Mouse (Mus musculus): ENCODE measurements around the gene Ngb. TPM values are rescaled to one million over a fixed set of nuclear protein-coding genes. Genes with fewer than 3 reads are reported as not detected.

Gene Ngb
- polyA plus RNA-seq (2014; fragmentation: Nextera tagmentation; extraction: Ambion mirVana): 0.49 and 0.84 TPM in 2 replicates

DNA sequence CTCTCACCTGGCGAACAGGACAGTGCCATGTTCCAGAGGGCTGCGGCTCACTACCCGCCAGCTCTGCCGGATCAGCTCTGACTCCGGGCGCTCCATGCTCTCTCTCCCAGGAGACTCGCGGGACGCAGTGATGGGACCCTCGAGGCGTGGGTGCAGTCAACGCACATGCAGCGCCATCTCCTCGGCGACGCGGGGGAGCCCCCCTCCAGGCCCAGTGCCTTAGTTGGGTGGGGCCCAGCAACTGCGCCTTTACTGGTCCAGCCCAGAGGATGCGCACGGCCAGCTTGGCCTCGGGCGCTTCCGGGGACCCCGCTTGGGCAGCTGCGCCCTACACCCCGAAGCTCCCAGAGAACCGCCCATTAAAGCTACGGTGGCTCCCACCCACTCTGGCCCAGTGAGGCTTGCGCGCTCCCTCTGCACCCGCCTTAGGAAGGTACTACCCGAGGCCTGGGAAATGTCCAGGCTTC is at the start of gene Ngb:
Gene Ngb, minus strand, starts transcription at position 375 of the 467 bp plus-strand sequence.
- ATAC-seq (replicated peaks; ENCODE audit: low FRiP score): no peak
- Histone ChIP-seq H3K4me1 (replicated peaks; ENCODE audit: control insufficient read depth, insufficient read depth, low read length) (peaks cover 8% of the 10 kb centered on the region; the same call in 1 of the 2 replicates), H3K9me3 (ENCODE audit: control insufficient read depth, low read length) (no peaks in the 10 kb centered on the region), H3K27ac (ENCODE audit: low read depth, low read length) (no peak within 1 kb of the TSS), H3K4me2 (ENCODE audit: low read depth, low read length, severe bottlenecking) (peak within 1 kb of the TSS; percentile 43), H3K27me3 (ENCODE audit: control insufficient read depth, insufficient read depth, low read length) (peaks cover 17% of the 10 kb centered on the region), H3K9ac (ENCODE audit: low read length) (no peak within 1 kb of the TSS), H3K36me3 (ENCODE audit: control insufficient read depth, insufficient read depth, low read length) (no peaks in the 10 kb centered on the region), H3K4me3 (ENCODE audit: low read depth, low read length) (peak within 1 kb of the TSS; percentile 14; the same call in 1 of the 2 replicates)
- DNase-seq (ENCODE audit: low spot score): no peak
- 3% methylated on average over 31 of the region's 32 CpGs for WGBS

GRCm38 (mm10) chr12:87149471-87149870 is 47.1 kb upstream of the Ngb start:
- Histone ChIP-seq H3K4me3 (ENCODE audit: low read depth, low read length) (no peak overlapping the region), H3K9ac (ENCODE audit: low read length) (no peak overlapping the region), H3K27me3 (ENCODE audit: control insufficient read depth, insufficient read depth, low read length) (no peaks in the 10 kb centered on the region), H3K9me3 (ENCODE audit: control insufficient read depth, low read length) (peaks cover 2% of the 10 kb centered on the region; the same call in 1 of the 2 replicates), H3K4me2 (ENCODE audit: low read depth, low read length, severe bottlenecking) (no peak overlapping the region), H3K4me1 (replicated peaks; ENCODE audit: control insufficient read depth, insufficient read depth, low read length) (peaks cover 3% of the 10 kb centered on the region; the same call in 1 of the 2 replicates), H3K36me3 (ENCODE audit: control insufficient read depth, insufficient read depth, low read length) (no peaks in the 10 kb centered on the region; the same call in 1 of the 2 replicates), H3K27ac (ENCODE audit: low read depth, low read length) (no peak overlapping the region)
- WGBS: 94% methylated on average over 5 of the region's 5 CpGs
- ATAC-seq (replicated peaks; ENCODE audit: low FRiP score) (no peak), DNase-seq (ENCODE audit: low spot score) (no peak)

DNA sequence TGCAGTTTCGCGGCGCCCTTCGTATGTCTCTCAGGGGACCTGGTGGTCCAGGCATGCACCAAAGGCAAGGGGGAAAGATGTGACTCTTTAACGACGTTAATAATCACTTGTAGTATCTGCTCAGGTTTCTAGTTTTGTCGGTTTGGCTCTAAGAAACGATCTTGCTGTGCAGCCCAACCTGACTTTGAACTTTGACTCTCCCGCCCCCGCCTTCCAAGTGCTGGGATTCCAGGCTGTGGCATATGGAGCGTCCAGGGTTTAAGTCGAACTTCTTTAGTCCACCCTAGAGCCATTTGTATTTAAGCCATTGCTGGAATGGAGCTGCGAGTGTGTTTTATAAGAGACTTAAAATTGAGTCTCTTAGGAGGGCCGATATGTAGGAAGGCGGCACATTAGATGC is 45.8 kb upstream of the Ngb start:
- WGBS: 20% methylated on average over 15 of the region's 15 CpGs
- Histone ChIP-seq H3K27me3 (ENCODE audit: control insufficient read depth, insufficient read depth, low read length) (no peaks in the 10 kb centered on the region), H3K4me3 (ENCODE audit: low read depth, low read length) (peak overlapping the region; percentile 86)

GRCm38 (mm10) chr12:87147395-87148089 is 45.2 kb upstream of the Ngb start, which contains the start of gene Pomt2:
TSS of gene Pomt2 (minus strand) at chr12:87147968.
- Histone ChIP-seq H3K27me3 (ENCODE audit: control insufficient read depth, insufficient read depth, low read length) (no peaks in the 10 kb centered on the region), H3K27ac (ENCODE audit: low read depth, low read length) (peak within 1 kb of the TSS; percentile 86), H3K4me1 (replicated peaks; ENCODE audit: control insufficient read depth, insufficient read depth, low read length) (peaks cover 3% of the 10 kb centered on the region; the same call in 1 of the 2 replicates), H3K4me3 (ENCODE audit: low read depth, low read length) (peak within 1 kb of the TSS; percentile 86), H3K9me3 (ENCODE audit: control insufficient read depth, low read length) (peaks cover 2% of the 10 kb centered on the region; the same call in 1 of the 2 replicates), H3K4me2 (ENCODE audit: low read depth, low read length, severe bottlenecking) (peak within 1 kb of the TSS; percentile 62), H3K36me3 (ENCODE audit: control insufficient read depth, insufficient read depth, low read length) (no peaks in the 10 kb centered on the region; the same call in 1 of the 2 replicates), H3K9ac (ENCODE audit: low read length) (peak within 1 kb of the TSS; percentile 63)
- ATAC-seq (replicated peaks; ENCODE audit: low FRiP score): peak; percentile 97
- WGBS: 0% methylated on average over 61 of the region's 61 CpGs
- DNase-seq (ENCODE audit: low spot score): peak; percentile 96

More for the DNA sequence above, 45.8 kb upstream of the Ngb start:
- Histone ChIP-seq H3K4me1 (replicated peaks; ENCODE audit: control insufficient read depth, insufficient read depth, low read length) (peaks cover 3% of the 10 kb centered on the region; the same call in 1 of the 2 replicates), H3K27ac (ENCODE audit: low read depth, low read length) (peak overlapping the region; percentile 86), H3K9me3 (ENCODE audit: control insufficient read depth, low read length) (peaks cover 2% of the 10 kb centered on the region; the same call in 1 of the 2 replicates), H3K4me2 (ENCODE audit: low read depth, low read length, severe bottlenecking) (peak overlapping the region; percentile 62), H3K36me3 (ENCODE audit: control insufficient read depth, insufficient read depth, low read length) (no peaks in the 10 kb centered on the region; the same call in 1 of the 2 replicates), H3K9ac (ENCODE audit: low read length) (peak overlapping the region; percentile 63)
- no peak for DNase-seq (ENCODE audit: low spot score)
- ATAC-seq (replicated peaks; ENCODE audit: low FRiP score): no peak

- Histone ChIP-seq H3K27me3 (ENCODE audit: control insufficient read depth, insufficient read depth, low read length) (no peaks in the 10 kb centered on the region), H3K4me2 (ENCODE audit: low read depth, low read length, severe bottlenecking) (peak within 1 kb of the TSS; percentile 62), H3K27ac (ENCODE audit: low read depth, low read length) (peak within 1 kb of the TSS; percentile 86), H3K4me3 (ENCODE audit: low read depth, low read length) (peak within 1 kb of the TSS; percentile 86), H3K36me3 (ENCODE audit: control insufficient read depth, insufficient read depth, low read length) (no peaks in the 10 kb centered on the region; the same call in 1 of the 2 replicates), H3K9ac (ENCODE audit: low read length) (peak within 1 kb of the TSS; percentile 63), H3K9me3 (ENCODE audit: control insufficient read depth, low read length) (peaks cover 2% of the 10 kb centered on the region; the same call in 1 of the 2 replicates), H3K4me1 (replicated peaks; ENCODE audit: control insufficient read depth, insufficient read depth, low read length) (peaks cover 3% of the 10 kb centered on the region; the same call in 1 of the 2 replicates)
- under 1% methylated on average over 27 of the region's 27 CpGs for whole genome bisulfite sequencing
- DNase-seq (ENCODE audit: low spot score): peak; percentile 93
- ATAC-seq (replicated peaks; ENCODE audit: low FRiP score): peak; percentile 89
These were observed 44.6 kb upstream of the Ngb start, which contains the start of gene Gstz1 for GRCm38 (mm10) chr12:87146966-87147365. TSS of gene Gstz1 (plus strand) at chr12:87147165.

- ATAC-seq (replicated peaks; ENCODE audit: low FRiP score): no peak
- Histone ChIP-seq H3K27ac (ENCODE audit: low read depth, low read length) (no peak overlapping the region), H3K4me2 (ENCODE audit: low read depth, low read length, severe bottlenecking) (no peak overlapping the region), H3K4me3 (ENCODE audit: low read depth, low read length) (no peak overlapping the region), H3K36me3 (ENCODE audit: control insufficient read depth, insufficient read depth, low read length) (no peaks in the 10 kb centered on the region), H3K9ac (ENCODE audit: low read length) (no peak overlapping the region), H3K4me1 (replicated peaks; ENCODE audit: control insufficient read depth, insufficient read depth, low read length) (no peaks in the 10 kb centered on the region), H3K9me3 (ENCODE audit: control insufficient read depth, low read length) (no peaks in the 10 kb centered on the region), H3K27me3 (ENCODE audit: control insufficient read depth, insufficient read depth, low read length) (no peaks in the 10 kb centered on the region)
- 73% methylated on average over 2 of the region's 2 CpGs for WGBS
- no peak for DNase-seq (ENCODE audit: low spot score)
These were observed 39.8 kb upstream of the Ngb start for GRCm38 (mm10) chr12:87142156-87142555.

- Histone ChIP-seq H3K9ac (ENCODE audit: low read length) (no peak overlapping the region), H3K36me3 (ENCODE audit: control insufficient read depth, insufficient read depth, low read length) (no peaks in the 10 kb centered on the region), H3K9me3 (ENCODE audit: control insufficient read depth, low read length) (no peaks in the 10 kb centered on the region), H3K4me1 (replicated peaks; ENCODE audit: control insufficient read depth, insufficient read depth, low read length) (no peaks in the 10 kb centered on the region), H3K4me3 (ENCODE audit: low read depth, low read length) (no peak overlapping the region), H3K27ac (ENCODE audit: low read depth, low read length) (no peak overlapping the region), H3K4me2 (ENCODE audit: low read depth, low read length, severe bottlenecking) (no peak overlapping the region), H3K27me3 (ENCODE audit: control insufficient read depth, insufficient read depth, low read length) (no peaks in the 10 kb centered on the region)
- DNase-seq (ENCODE audit: low spot score) (no peak), ATAC-seq (replicated peaks; ENCODE audit: low FRiP score) (no peak)
- WGBS: 58% methylated on average over 2 of the region's 2 CpGs
These were observed 36.4 kb upstream of the Ngb start for GRCm38 (mm10) chr12:87138768-87139167.

DNA sequence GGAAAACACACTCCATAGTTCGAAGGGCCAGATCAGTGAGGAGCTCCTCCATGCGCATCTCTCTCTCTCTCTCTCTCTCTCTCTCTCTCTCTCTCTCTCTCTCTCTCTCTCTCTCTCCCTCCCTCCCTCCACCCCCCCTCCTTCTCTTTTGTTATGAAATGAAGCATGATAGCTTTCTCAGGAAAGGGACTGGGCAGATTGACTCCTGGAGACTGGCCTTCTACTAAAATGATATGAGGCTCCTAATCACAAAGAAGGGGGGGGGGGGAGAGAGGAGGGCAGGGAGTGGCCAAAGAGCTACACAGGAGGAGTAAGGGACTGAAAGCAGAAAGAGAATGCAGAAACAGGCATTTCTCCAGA is 36.0 kb upstream of the Ngb start:
- H3K27me3 ChIP-seq (ENCODE audit: control insufficient read depth, insufficient read depth, low read length): no peaks in the 10 kb centered on the region
- 0 out of 2 replicates have a peak, but pooled peaks have one; percentile 39 for ATAC-seq (replicated peaks; ENCODE audit: low FRiP score)
- H3K27ac ChIP-seq (ENCODE audit: low read depth, low read length): no peak overlapping the region
- no peak overlapping the region for H3K4me2 ChIP-seq (ENCODE audit: low read depth, low read length, severe bottlenecking)
- H3K4me3 ChIP-seq (ENCODE audit: low read depth, low read length): no peak overlapping the region
- no peak overlapping the region for H3K9ac ChIP-seq (ENCODE audit: low read length)
- WGBS: 77% methylated on average over 2 of the region's 2 CpGs
- H3K36me3 ChIP-seq (ENCODE audit: control insufficient read depth, insufficient read depth, low read length): no peaks in the 10 kb centered on the region
- no peaks in the 10 kb centered on the region for H3K4me1 ChIP-seq (replicated peaks; ENCODE audit: control insufficient read depth, insufficient read depth, low read length)
- H3K9me3 ChIP-seq (ENCODE audit: control insufficient read depth, low read length): no peaks in the 10 kb centered on the region
- DNase-seq (ENCODE audit: low spot score): no peak
